Mouse (Mus musculus) MEL (cell line): ENCODE measurements around the gene Col9a2.

Source experiments
- EP300 ChIP-seq, 2 experiments: IDR thresholded peaks; 2 replicates each; pipeline ENCODE4 v1.6.1; 2011; ENCODE audit warnings: improper control_type of control experiment in 2 of 2, low read length in 2 of 2, low read depth in 1 of 2, mild to moderate bottlenecking in 1 of 2
- RCOR1 ChIP-seq: IDR thresholded peaks from 2 replicates; pipeline ENCODE4 v1.6.1; 2012; ENCODE audit warnings: low read depth, mild to moderate bottlenecking, inconsistent platforms, low read length, improper control_type of control experiment

GRCm38 (mm10) chr4:121028146-121028545, 11.0 kb upstream of the Col9a2 start:
- TF ChIP-seq RCOR1 (no peak), EP300 (IDR thresholded peaks at IDR 0.05; ENCODE audit: low read depth in 1 of 2, low read length in 2 of 2) (no peak)
